Mouse (Mus musculus) embryonic facial prominence, embryonic 14.5 days (tissue): Measurements from ENCODE around the gene Atl1. TPM values are rescaled to one million over a fixed set of nuclear protein-coding genes. Genes with fewer than 3 reads are reported as not detected.
A peak's percentile ranks its signal among the peaks of the same experiment; 100 is the strongest.

Experiments used
- ATAC-seq: fragments of 200-750 bp; cut with Nextera tagmentation; 2 replicates; pipeline ENCODE4 v1.8.0; 2017; ENCODE audit warnings: low read depth, moderate number of reproducible peaks, moderate TSS enrichment
- DNase-seq: peaks from one replicate; pipeline ENCODE4 v3.0.0-alpha.2; 2015; ENCODE audit warnings: low spot score
- H3K27ac ChIP-seq: fragments of 300-500 bp; sonication (generic); replicated peaks from 2 replicates; pipeline ENCODE4 v1.5.1; 2014; ENCODE audit warnings: low read depth, mild to moderate bottlenecking, low read length, moderate library complexity
- H3K27me3 ChIP-seq: fragments of 300-500 bp; sonication (generic); replicated peaks from 2 replicates; pipeline ENCODE4 v1.6.1; 2014; ENCODE audit warnings: low read length; ENCODE audit not compliant: control insufficient read depth, insufficient read depth
- H3K36me3 ChIP-seq: fragments of 300-500 bp; sonication (generic); 2 replicates; pipeline ENCODE4 v1.6.1; 2014; ENCODE audit warnings: low read length, mixed read lengths; ENCODE audit not compliant: control insufficient read depth, insufficient read depth
- H3K4me1 ChIP-seq: fragments of 300-500 bp; sonication (generic); 2 replicates; pipeline ENCODE4 v1.6.1; 2014; ENCODE audit warnings: antibody characterized with exemption, low read length; ENCODE audit not compliant: control insufficient read depth, insufficient read depth
- H3K4me2 ChIP-seq: fragments of 300-500 bp; sonication (generic); 2 replicates; pipeline ENCODE4 v1.6.1; 2014; ENCODE audit warnings: low read depth, mild to moderate bottlenecking, low read length, moderate library complexity, mixed read lengths
- H3K4me3 ChIP-seq: fragments of 300-500 bp; sonication (generic); 2 replicates; pipeline ENCODE4 v1.5.1; 2014; ENCODE audit warnings: low read depth, mild to moderate bottlenecking, low read length
- H3K9ac ChIP-seq: fragments of 300-500 bp; sonication (generic); 2 replicates; pipeline ENCODE4 v1.6.1; 2014; ENCODE audit warnings: low read depth, mild to moderate bottlenecking, low read length, moderate library complexity, mixed read lengths
- H3K9me3 ChIP-seq: fragments of 300-500 bp; sonication (generic); 2 replicates; pipeline ENCODE4 v1.6.1; 2016; ENCODE audit warnings: low read length; ENCODE audit not compliant: control insufficient read depth
- WGBS: fragments of 180-500 bp; shearing (Covaris S2); extraction: QIAGEN DNeasy Blood & Tissue Kit; methylation state at CpG from one replicate; pipeline ENCODE4 v1.1.7; 2014; 5-methylcytosine and 5-hydroxymethylcytosine counted together
- polyA plus RNA-seq: library from polyadenylated mRNA; unstranded; fragments of >200 nt; fragmentation: Nextera tagmentation; extraction: Ambion mirVana; gene quantifications from 2 replicates; pipeline ENCODE4 v1.2.1, GENCODE M21; 2014

Atl1 gene
- polyA plus RNA-seq, 1 experiment from 2014 or later, result 8.5 TPM

- DNase-seq (no peak), ATAC-seq (no peak)
- Histone ChIP-seq H3K27me3 (no peaks in the 10 kb centered on the region), H3K9ac (no peak overlapping the region), H3K36me3 (no peaks in the 10 kb centered on the region), H3K4me2 (no peak overlapping the region), H3K4me3 (no peak overlapping the region), H3K9me3 (no peaks in the 10 kb centered on the region), H3K27ac (no peak overlapping the region), H3K4me1 (peaks cover 13% of the 10 kb centered on the region; the same call in 1 of the 2 replicates)
- 86% methylated on average over 7 of the region's 7 CpGs for WGBS
Measured at GRCm38 (mm10) chr12:69911906-69912305, 19.5 kb downstream of the Atl1 start.

GRCm38 (mm10) chr12:69912737-69913136 lies 20.3 kb downstream of the Atl1 start:
- H3K9ac ChIP-seq, result no peak overlapping the region
- ATAC-seq, result no peak
- H3K27me3 ChIP-seq, result no peaks in the 10 kb centered on the region
- H3K4me1 ChIP-seq, result peaks cover 9% of the 10 kb centered on the region; the same call in 1 of the 2 replicates
- no peaks in the 10 kb centered on the region for H3K36me3 ChIP-seq
- H3K4me3 ChIP-seq, result no peak overlapping the region
- H3K27ac ChIP-seq, result no peak overlapping the region
- H3K4me2 ChIP-seq, result no peak overlapping the region
- WGBS, result 87% methylated on average over 7 of the region's 7 CpGs
- H3K9me3 ChIP-seq, result no peaks in the 10 kb centered on the region
- DNase-seq, result no peak

GRCm38 (mm10) chr12:69917870-69918269 lies 25.5 kb downstream of the Atl1 start:
- H3K27ac ChIP-seq, result no peak overlapping the region
- 79% methylated on average over 2 of the region's 2 CpGs for WGBS
- H3K27me3 ChIP-seq, result no peaks in the 10 kb centered on the region
- DNase-seq (no peak), ATAC-seq (no peak)
- no peaks in the 10 kb centered on the region for H3K36me3 ChIP-seq
- no peak overlapping the region for H3K4me3 ChIP-seq
- H3K4me1 ChIP-seq, result no peaks in the 10 kb centered on the region
- no peaks in the 10 kb centered on the region for H3K9me3 ChIP-seq
- no peak overlapping the region for H3K4me2 ChIP-seq
- H3K9ac ChIP-seq, result no peak overlapping the region

- Histone ChIP-seq H3K27ac (no peak overlapping the region), H3K4me1 (no peaks in the 10 kb centered on the region), H3K4me2 (no peak overlapping the region), H3K36me3 (no peaks in the 10 kb centered on the region), H3K4me3 (no peak overlapping the region), H3K9ac (no peak overlapping the region), H3K27me3 (no peaks in the 10 kb centered on the region), H3K9me3 (no peaks in the 10 kb centered on the region)
- DNase-seq (no peak), ATAC-seq (no peak)
- WGBS, result 76% methylated on average over 1 of the region's 1 CpGs
Measured at GRCm38 (mm10) chr12:69922099-69922498, 29.7 kb downstream of the Atl1 start.

- ATAC-seq (no peak), DNase-seq (no peak)
- 80% methylated on average over 3 of the region's 3 CpGs for WGBS
- no peaks in the 10 kb centered on the region for H3K36me3 ChIP-seq
- no peak overlapping the region for H3K4me3 ChIP-seq
- no peak overlapping the region for H3K27ac ChIP-seq
- no peak overlapping the region for H3K9ac ChIP-seq
- H3K9me3 ChIP-seq, result no peaks in the 10 kb centered on the region
- H3K4me2 ChIP-seq, result no peak overlapping the region
- no peaks in the 10 kb centered on the region for H3K27me3 ChIP-seq
- H3K4me1 ChIP-seq, result no peaks in the 10 kb centered on the region
Measured at GRCm38 (mm10) chr12:69923128-69923527, 30.7 kb downstream of the Atl1 start.

- DNase-seq (no peak), ATAC-seq (no peak)
- no peak overlapping the region for H3K27ac ChIP-seq
- no peaks in the 10 kb centered on the region for H3K4me1 ChIP-seq
- no peaks in the 10 kb centered on the region for H3K9me3 ChIP-seq
- no peaks in the 10 kb centered on the region for H3K27me3 ChIP-seq
- no peak overlapping the region for H3K9ac ChIP-seq
- no peaks in the 10 kb centered on the region for H3K36me3 ChIP-seq
- no peak overlapping the region for H3K4me3 ChIP-seq
- no peak overlapping the region for H3K4me2 ChIP-seq
- 58% methylated on average over 3 of the region's 3 CpGs for WGBS
Measured at GRCm38 (mm10) chr12:69923603-69924002, 31.2 kb downstream of the Atl1 start.

- Histone ChIP-seq H3K36me3 (no peaks in the 10 kb centered on the region), H3K27me3 (no peaks in the 10 kb centered on the region), H3K4me2 (no peak overlapping the region), H3K4me1 (no peaks in the 10 kb centered on the region), H3K9ac (no peak overlapping the region), H3K9me3 (no peaks in the 10 kb centered on the region), H3K27ac (no peak overlapping the region), H3K4me3 (no peak overlapping the region)
- ATAC-seq (no peak), DNase-seq (peak; percentile 50)
- 12% methylated on average over 5 of the region's 5 CpGs for WGBS
Measured at GRCm38 (mm10) chr12:69924012-69924411, 31.6 kb downstream of the Atl1 start.

GRCm38 (mm10) chr12:69926716-69927115 lies 34.3 kb downstream of the Atl1 start:
- Histone ChIP-seq H3K4me2 (no peak overlapping the region), H3K4me3 (no peak overlapping the region), H3K4me1 (no peaks in the 10 kb centered on the region), H3K9me3 (no peaks in the 10 kb centered on the region), H3K27ac (no peak overlapping the region), H3K36me3 (no peaks in the 10 kb centered on the region), H3K27me3 (no peaks in the 10 kb centered on the region), H3K9ac (no peak overlapping the region)
- DNase-seq, result no peak
- 52% methylated on average over 7 of the region's 7 CpGs for WGBS
- no peak for ATAC-seq

GRCm38 (mm10) chr12:69937731-69938130 lies 45.3 kb downstream of the Atl1 start:
- Histone ChIP-seq H3K27me3 (no peaks in the 10 kb centered on the region), H3K9me3 (no peaks in the 10 kb centered on the region), H3K4me3 (no peak overlapping the region), H3K9ac (no peak overlapping the region), H3K36me3 (no peaks in the 10 kb centered on the region), H3K4me2 (no peak overlapping the region), H3K27ac (no peak overlapping the region), H3K4me1 (no peaks in the 10 kb centered on the region)
- DNase-seq, result no peak
- ATAC-seq, result no peak
- WGBS, result 85% methylated on average over 5 of the region's 5 CpGs
